Mouse (Mus musculus) mouse trophoblast stem cell (cell line): ENCODE results near the gene Ypel3.
"Not testable (repeated sequence)": the region's sequence is repeated elsewhere in the genome, so short reads cannot be mapped to it uniquely, and the experiment has no call there.

Source experiments
- in situ Hi-C, 2 experiments: fragments of 300-500 bp; cut with MseI, MboI; formaldehyde crosslinking; loops; 2 replicates in 1 of 2; 3 replicates in 1 of 2; pipeline ENCODE4 v1.15.1; 2025

Ypel3 gene

GRCm38 (mm10) chr7:126776598-126777057 lies at the start of gene Ypel3:
TSS of gene Ypel3 (plus strand) at chr7:126776955.
- in situ Hi-C loops = no loop called here

GRCm38 (mm10) chr7:126730256-126730789 lies 46.4 kb upstream of the Ypel3 start:
- in situ Hi-C loops = not testable (repeated sequence)

GRCm38 (mm10) chr7:126736122-126736521 lies 40.6 kb upstream of the Ypel3 start:
- in situ Hi-C loops = no loop called here

GRCm38 (mm10) chr7:126739551-126739950 lies 37.2 kb upstream of the Ypel3 start:
- in situ Hi-C loops = no loop called here

GRCm38 (mm10) chr7:126740132-126740735 lies 36.5 kb upstream of the Ypel3 start:
- in situ Hi-C loops = no loop called here

GRCm38 (mm10) chr7:126740977-126741376 lies 35.8 kb upstream of the Ypel3 start:
- in situ Hi-C loops = no loop called here

GRCm38 (mm10) chr7:126741452-126741851 lies 35.3 kb upstream of the Ypel3 start:
- in situ Hi-C loops = no loop called here

GRCm38 (mm10) chr7:126741964-126742482 lies 34.7 kb upstream of the Ypel3 start:
- in situ Hi-C loops = no loop called here

- in situ Hi-C loops = no loop called here
Measured at GRCm38 (mm10) chr7:126746066-126746465, 30.7 kb upstream of the Ypel3 start.

GRCm38 (mm10) chr7:126746798-126747197 lies 30.0 kb upstream of the Ypel3 start:
- in situ Hi-C loops = no loop called here

- in situ Hi-C loops = no loop called here
Measured at GRCm38 (mm10) chr7:126748824-126749223, 27.9 kb upstream of the Ypel3 start.

- in situ Hi-C loops = no loop called here
Measured at GRCm38 (mm10) chr7:126749582-126750343, 27.0 kb upstream of the Ypel3 start.

GRCm38 (mm10) chr7:126754866-126755265 lies 21.9 kb upstream of the Ypel3 start:
- in situ Hi-C loops = no loop called here

- in situ Hi-C loops = no loop called here
Measured at GRCm38 (mm10) chr7:126758539-126758938, 18.2 kb upstream of the Ypel3 start.

GRCm38 (mm10) chr7:126759050-126759671 lies 17.6 kb upstream of the Ypel3 start, which contains the start of gene Mapk3:
TSS of gene Mapk3 (plus strand) at chr7:126759601.
- in situ Hi-C loops = no loop called here

- in situ Hi-C loops = no loop called here
Measured at GRCm38 (mm10) chr7:126759672-126760390, 16.9 kb upstream of the Ypel3 start.

- in situ Hi-C loops = no loop called here
Measured at GRCm38 (mm10) chr7:126760391-126760802, 16.4 kb upstream of the Ypel3 start.

GRCm38 (mm10) chr7:126760956-126761355 lies 15.8 kb upstream of the Ypel3 start:
- in situ Hi-C loops = no loop called here

GRCm38 (mm10) chr7:126761529-126762067 lies 15.2 kb upstream of the Ypel3 start:
- in situ Hi-C loops = no loop called here

GRCm38 (mm10) chr7:126762471-126763008 lies 14.2 kb upstream of the Ypel3 start:
- in situ Hi-C loops = no loop called here

- in situ Hi-C loops = no loop called here
Measured at GRCm38 (mm10) chr7:126765540-126765939, 11.2 kb upstream of the Ypel3 start.
